Mouse (Mus musculus) naive thymus-derived CD4-positive, alpha-beta T cell, adult 2 months (primary cell): ENCODE measurements at regions not wholly inside any gene's neighbourhood (a gene's known extent, or its start where the extent isn't known, plus 50 kb on each side); places are given as distances from the start of the nearest gene placed in this dataset.
A peak's percentile ranks its signal among the peaks of the same experiment; 100 is the strongest.

ENCODE experiments used
- DNase-seq: peaks from one replicate; pipeline ENCODE4 v3.0.0-alpha.2; 2011; ENCODE audit warnings: low read depth

GRCm38 (mm10) chr11:114611690-114612089 is 56.6 kb upstream of the Rpl38 start:
- no peak for DNase-seq

- DNase-seq = no peak
Observed at GRCm38 (mm10) chr11:114608009-114608408, 60.3 kb upstream of the Rpl38 start.

GRCm38 (mm10) chr11:114603108-114603507 is 65.2 kb upstream of the Rpl38 start:
- no peak for DNase-seq

DNA sequence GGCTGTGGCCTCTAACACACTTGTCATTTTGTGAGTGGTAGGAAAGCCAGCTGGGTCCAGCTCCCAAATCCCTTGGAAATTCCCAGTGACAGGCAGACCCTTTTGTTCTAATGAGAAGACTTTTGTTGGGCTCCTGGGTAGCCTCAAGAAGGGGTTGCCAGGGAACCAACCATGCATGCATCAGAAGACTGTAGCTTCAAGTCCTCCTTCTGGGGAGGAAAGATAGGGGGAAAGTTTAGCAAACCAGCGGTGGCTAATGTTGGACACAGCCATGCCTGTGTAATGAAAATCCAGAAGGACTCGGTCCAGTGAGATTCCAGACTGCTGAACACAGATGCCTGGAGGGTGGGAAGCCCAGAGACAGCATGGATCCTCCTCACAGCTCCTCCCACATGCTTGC is 71.1 kb upstream of the Rpl38 start:
- no peak for DNase-seq

DNA sequence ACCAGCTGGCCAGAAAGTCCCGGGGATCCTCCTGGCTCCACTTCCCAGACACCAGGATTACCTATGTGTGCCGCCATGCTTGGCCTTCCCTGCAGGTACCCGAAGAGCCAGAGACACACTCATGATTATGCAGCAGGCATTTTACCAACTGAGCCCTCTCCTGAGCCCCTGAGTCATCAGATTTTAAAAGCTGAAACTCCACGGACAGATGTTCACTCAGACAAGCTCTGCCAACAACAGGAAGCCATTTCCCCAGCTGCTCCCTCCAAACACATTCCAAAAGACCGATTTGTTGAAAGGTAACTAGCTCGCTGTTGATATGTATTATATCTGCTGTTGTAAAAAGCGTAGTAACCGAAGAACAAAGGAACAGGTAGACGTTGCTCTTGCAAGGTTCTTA is 75.4 kb upstream of the Rpl38 start:
- DNase-seq = no peak

- DNase-seq = no peak
Observed at GRCm38 (mm10) chr11:114588554-114588953, 79.8 kb upstream of the Rpl38 start.

GRCm38 (mm10) chr11:114587986-114588385 is 80.3 kb upstream of the Rpl38 start:
- DNase-seq = no peak

DNA sequence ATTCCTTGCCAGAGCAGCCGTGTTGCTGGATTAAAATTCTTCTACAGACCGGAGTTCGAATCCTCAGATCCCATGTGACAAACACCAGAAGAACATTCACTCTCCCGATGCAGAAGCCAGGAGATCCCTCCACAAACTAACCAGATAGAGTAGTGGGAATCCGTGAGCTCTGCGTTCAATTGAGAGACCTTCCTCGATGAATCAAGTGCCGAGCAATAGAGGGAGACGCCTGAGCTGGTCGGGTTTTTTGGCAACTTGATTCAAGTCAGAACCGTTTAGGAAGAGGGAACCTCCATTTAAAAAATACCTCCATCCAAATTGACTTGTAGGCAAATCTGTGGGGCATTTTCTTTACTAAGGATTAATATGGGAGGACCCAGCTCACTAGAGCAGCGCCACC is 81.9 kb upstream of the Rpl38 start:
- DNase-seq = no peak

GRCm38 (mm10) chr11:114584804-114585203 is 83.5 kb upstream of the Rpl38 start:
- no peak for DNase-seq

- no peak for DNase-seq
Observed at GRCm38 (mm10) chr11:114584146-114584545, 84.2 kb upstream of the Rpl38 start.

DNA sequence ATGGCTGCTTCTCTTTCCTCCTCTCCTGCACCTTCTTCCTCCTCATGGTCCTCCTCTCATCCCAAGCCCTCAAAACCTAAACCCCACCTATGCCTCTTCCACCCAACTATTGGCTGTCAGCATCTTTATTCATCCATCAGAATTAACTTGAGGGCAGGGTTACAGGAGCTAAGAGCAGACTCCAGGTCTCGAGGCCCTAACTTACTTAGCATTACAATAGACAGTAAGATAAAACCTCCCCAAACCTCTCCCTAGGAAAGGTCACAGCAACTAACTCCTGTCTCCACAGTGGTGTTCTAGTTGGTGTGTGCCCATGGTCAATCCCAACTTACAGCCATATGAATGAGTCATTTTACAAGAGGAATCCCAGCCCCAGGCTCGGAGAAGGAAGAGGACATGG is 88.3 kb upstream of the Rpl38 start:
- no peak for DNase-seq

- no peak for DNase-seq
Observed at GRCm38 (mm10) chr11:114578551-114578950, 89.8 kb upstream of the Rpl38 start.

DNA sequence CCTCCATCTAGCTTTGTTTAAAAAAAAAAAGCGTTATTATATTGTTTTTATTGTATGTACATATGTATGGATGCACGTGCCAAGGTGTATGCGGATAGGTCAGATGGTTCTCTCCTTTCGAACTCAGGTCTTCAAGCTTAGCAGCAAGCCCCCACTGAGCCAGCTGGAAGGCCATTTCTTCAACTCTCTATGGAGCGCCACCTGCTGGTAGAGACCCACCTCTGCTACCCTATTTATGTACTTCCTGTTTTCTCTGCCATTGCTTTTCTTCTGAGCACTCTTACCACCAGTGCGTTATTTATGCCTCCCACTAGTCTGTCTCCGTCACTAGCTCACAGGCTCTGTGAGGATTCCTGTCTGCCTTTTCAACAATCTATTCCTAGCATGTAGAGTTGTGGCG is 91.5 kb upstream of the Rpl38 start:
- DNase-seq = peak; percentile 56

DNA sequence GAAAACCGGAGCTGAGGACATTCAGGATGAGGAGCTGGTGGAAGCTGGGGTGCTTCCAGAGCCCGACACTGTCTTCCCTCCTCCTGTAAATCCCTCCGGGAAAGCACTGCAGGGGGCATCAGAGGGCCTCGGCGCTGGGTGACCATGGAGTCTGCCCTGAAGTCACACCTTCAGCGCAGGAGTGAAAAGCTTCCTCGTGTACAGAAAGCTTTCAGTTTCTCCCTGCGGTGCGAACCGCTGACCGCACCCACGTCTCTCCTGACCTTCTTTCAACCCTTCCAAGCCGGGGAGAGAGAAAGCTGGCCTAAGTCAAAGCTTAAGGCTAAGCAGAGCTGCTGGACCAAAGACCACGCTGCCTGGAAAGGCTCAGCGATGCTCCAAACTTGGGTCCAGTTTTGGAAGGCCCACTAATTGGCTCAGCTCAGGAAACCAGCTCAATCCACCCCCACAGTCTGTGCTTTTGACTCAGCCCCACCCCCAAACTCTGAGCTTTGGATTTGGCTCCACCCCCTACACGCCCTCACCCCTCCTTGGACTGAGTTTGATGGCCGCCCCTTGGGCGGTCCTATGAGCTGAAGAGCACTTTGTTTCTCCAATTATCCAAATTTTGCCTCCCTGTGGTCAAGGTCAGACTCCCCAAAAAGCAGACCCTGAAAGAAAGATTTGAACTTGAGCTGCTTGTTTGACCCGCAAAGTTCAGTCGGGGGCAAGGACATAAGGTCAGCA is 97.0 kb upstream of the Rpl38 start:
- peak; percentile 14 for DNase-seq

DNA sequence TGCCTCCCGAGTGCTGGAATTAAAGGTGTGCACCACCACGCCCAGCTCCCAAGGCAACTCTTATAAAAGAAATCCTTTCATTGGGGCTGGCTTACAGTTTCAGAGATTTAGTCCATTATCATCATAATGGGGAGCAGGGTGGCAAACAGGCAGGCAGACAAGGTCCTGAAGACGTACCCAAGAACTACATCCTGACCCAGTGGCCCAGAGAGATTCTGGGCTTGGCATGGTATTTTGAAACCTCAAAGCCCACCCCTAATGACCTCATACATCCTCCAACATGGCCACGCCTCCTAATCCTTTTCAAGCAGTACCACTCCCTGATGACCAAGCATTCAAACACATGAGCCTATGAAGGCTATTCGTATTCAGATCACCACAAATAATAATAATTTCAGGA is 98.2 kb upstream of the Rpl38 start:
- no peak for DNase-seq

- DNase-seq = no peak
Observed at GRCm38 (mm10) chr11:114567814-114568800, 100.2 kb upstream of the Rpl38 start.

- DNase-seq = no peak
Observed at GRCm38 (mm10) chr11:114567045-114567780, 101.1 kb upstream of the Rpl38 start.

GRCm38 (mm10) chr11:114564949-114565348 is 103.4 kb upstream of the Rpl38 start:
- DNase-seq = no peak

- DNase-seq = no peak
Observed at GRCm38 (mm10) chr11:114563172-114563571, 105.2 kb upstream of the Rpl38 start.

- DNase-seq = peak; percentile 47
Observed at GRCm38 (mm10) chr11:114554576-114554975, 113.7 kb upstream of the Rpl38 start.

DNA sequence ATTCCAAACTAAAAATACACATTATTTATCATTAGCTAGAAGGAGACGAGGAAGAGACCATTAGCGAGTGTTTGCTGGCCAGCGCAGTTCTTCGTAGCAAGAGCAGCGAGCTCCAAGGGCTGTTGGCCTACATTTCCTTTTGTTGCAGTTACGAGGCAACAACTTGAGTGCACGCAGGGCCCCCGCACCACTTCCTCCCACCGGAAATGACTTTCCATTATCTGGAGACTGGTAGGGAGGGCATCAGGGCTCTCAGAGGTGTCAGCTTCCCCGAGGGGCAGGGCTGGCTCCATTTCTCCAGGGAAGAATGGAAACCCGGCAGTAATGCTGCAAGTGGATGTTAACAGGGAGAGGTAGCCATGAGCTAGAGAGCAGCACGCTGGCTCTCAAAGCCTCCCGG is 114.3 kb upstream of the Rpl38 start:
- peak; percentile 66 for DNase-seq

- no peak for DNase-seq
Observed at GRCm38 (mm10) chr11:114552176-114552575, 116.1 kb upstream of the Rpl38 start.
